Mouse (Mus musculus) ES-E14 (cell line): ENCODE measurements at regions not wholly inside any gene's neighbourhood (a gene's known extent, or its start where the extent isn't known, plus 50 kb on each side); places are given as distances from the start of the nearest gene placed in this dataset.

Experiments
- DNase-seq: peaks from one replicate; pipeline ENCODE4 v3.0.0-alpha.2; 2013; ENCODE audit warnings: low read depth, low spot score
- H3K27ac ChIP-seq: 2 replicates; pipeline ENCODE4 v1.5.1; 2012; ENCODE audit warnings: low read depth, mild to moderate bottlenecking, low read length, moderate library complexity, mixed read lengths; ENCODE audit not compliant: poor library complexity, insufficient read depth, severe bottlenecking
- H3K36me3 ChIP-seq: 2 replicates; pipeline ENCODE4 v1.6.1; 2012; ENCODE audit warnings: mild to moderate bottlenecking, low read length, moderate library complexity, mixed read lengths; ENCODE audit not compliant: control insufficient read depth, poor library complexity, insufficient read depth, severe bottlenecking
- H3K4me1 ChIP-seq, 2 experiments: fragments of 150-350 bp in 1 of 2; sonication (generic) in 1 of 2; 2 replicates each; pipeline ENCODE4 v1.6.1; 2012; ENCODE audit warnings: low read length in 2 of 2, mild to moderate bottlenecking in 1 of 2, mixed read lengths in 1 of 2; ENCODE audit not compliant: control insufficient read depth in 2 of 2, insufficient read depth in 2 of 2, poor library complexity in 1 of 2
- H3K4me3 ChIP-seq, 2 experiments: fragments of 150-350 bp in 1 of 2; sonication (generic) in 1 of 2; 2 replicates each; pipeline ENCODE4 v1.5.1; 2012; ENCODE audit warnings: low read length in 2 of 2, low read depth in 1 of 2, mild to moderate bottlenecking in 1 of 2, mixed read lengths in 1 of 2; ENCODE audit not compliant: insufficient read depth in 1 of 2, poor library complexity in 1 of 2, severe bottlenecking in 1 of 2
- H3K9ac ChIP-seq: 2 replicates; pipeline ENCODE4 v1.6.1; 2012; ENCODE audit warnings: low read depth, mild to moderate bottlenecking, low read length, mixed read lengths; ENCODE audit not compliant: poor library complexity, insufficient read depth, severe bottlenecking
- H3K9me3 ChIP-seq: fragments of 150-350 bp; sonication (generic); 2 replicates; pipeline ENCODE4 v1.6.1; 2012; ENCODE audit warnings: low read depth, mild to moderate bottlenecking, low read length; ENCODE audit not compliant: control insufficient read depth, insufficient read depth
- CHD2 ChIP-seq: IDR thresholded peaks from 2 replicates; pipeline ENCODE4 v1.6.1; 2014; ENCODE audit warnings: mild to moderate bottlenecking, low read depth, low read length, inconsistent platforms
- HCFC1 ChIP-seq: IDR thresholded peaks from 2 replicates; pipeline ENCODE4 v1.6.1; 2012; ENCODE audit warnings: low read length, inconsistent platforms, borderline replicate concordance; ENCODE audit not compliant: insufficient read depth
- MAFK ChIP-seq: IDR thresholded peaks from 2 replicates; pipeline ENCODE4 v1.6.1; 2014; ENCODE audit warnings: mild to moderate bottlenecking, low read depth, low read length, inconsistent platforms; ENCODE audit not compliant: insufficient read depth
- ZC3H11A ChIP-seq: IDR thresholded peaks from 2 replicates; pipeline ENCODE4 v1.6.1; 2012; ENCODE audit warnings: low read depth, mild to moderate bottlenecking, inconsistent platforms, low read length, borderline replicate concordance
- ZNF384 ChIP-seq: IDR thresholded peaks from 2 replicates; pipeline ENCODE4 v1.6.1; 2012; ENCODE audit warnings: low read depth, low read length, inconsistent platforms
- in situ Hi-C, 2 experiments: fragments of 600-800 bp; cut with MboI; formaldehyde crosslinking; loops; one replicate each; pipeline ENCODE4 v1.15.1; 2025; ENCODE audit warnings: low sequenced_read_pairs in 2 of 2, inconsistent platforms in 1 of 2; ENCODE audit not compliant: unreplicated experiment in 2 of 2

- Histone ChIP-seq H3K9ac (no peak overlapping the region), H3K4me1 (no peaks in the 10 kb centered on the region), H3K4me3 (no peak overlapping the region), H3K36me3 (no peaks in the 10 kb centered on the region), H3K9me3 (no peaks in the 10 kb centered on the region), H3K27ac (no peak overlapping the region)
- no peak for DNase-seq
- TF ChIP-seq ZC3H11A (no peak), ZNF384 (no peak), MAFK (no peak), HCFC1 (no peak)
- in situ Hi-C loops: no loop called here
Measured at GRCm38 (mm10) chr1:73374531-73375375, 359.0 kb upstream of the Tnp1 start.

GRCm38 (mm10) chr1:73368222-73368621 is 352.5 kb upstream of the Tnp1 start:
- H3K9ac ChIP-seq: no peak overlapping the region
- in situ Hi-C loops: no loop called here
- no peaks in the 10 kb centered on the region for H3K36me3 ChIP-seq
- no peak overlapping the region for H3K27ac ChIP-seq
- H3K4me3 ChIP-seq: no peak overlapping the region
- no peaks in the 10 kb centered on the region for H3K4me1 ChIP-seq
- TF ChIP-seq MAFK (no peak), HCFC1 (no peak), ZC3H11A (no peak), ZNF384 (no peak), CHD2 (no peak)
- no peaks in the 10 kb centered on the region for H3K9me3 ChIP-seq
- no peak for DNase-seq

- TF ChIP-seq ZC3H11A: no peak
- no peak for TF ChIP-seq MAFK
- TF ChIP-seq HCFC1: no peak
- no peak for TF ChIP-seq CHD2
- Histone ChIP-seq H3K27ac (no peak overlapping the region), H3K36me3 (no peaks in the 10 kb centered on the region), H3K9ac (no peak overlapping the region), H3K9me3 (no peaks in the 10 kb centered on the region), H3K4me1 (no peaks in the 10 kb centered on the region), H3K4me3 (no peak overlapping the region)
- no peak for DNase-seq
- in situ Hi-C loops: no loop called here
Measured at GRCm38 (mm10) chr1:73365842-73366241, 350.1 kb upstream of the Tnp1 start.

- DNase-seq: no peak
- Histone ChIP-seq H3K36me3 (no peaks in the 10 kb centered on the region), H3K9me3 (no peaks in the 10 kb centered on the region), H3K9ac (no peak overlapping the region), H3K4me3 (no peak overlapping the region), H3K27ac (no peak overlapping the region), H3K4me1 (no peaks in the 10 kb centered on the region)
- in situ Hi-C loops: no loop called here
- TF ChIP-seq CHD2 (no peak), ZC3H11A (no peak), HCFC1 (no peak), ZNF384 (no peak), MAFK (no peak)
Measured at GRCm38 (mm10) chr1:73364300-73364683, 348.6 kb upstream of the Tnp1 start.

GRCm38 (mm10) chr1:73363549-73364299 is 348.0 kb upstream of the Tnp1 start:
- TF ChIP-seq ZC3H11A (no peak), HCFC1 (no peak), MAFK (no peak), CHD2 (no peak), ZNF384 (no peak)
- Histone ChIP-seq H3K4me1 (no peaks in the 10 kb centered on the region), H3K9ac (no peak overlapping the region)

More at GRCm38 (mm10) chr1:73363549-73364299, 348.0 kb upstream of the Tnp1 start:
- in situ Hi-C loops: no loop called here
- Histone ChIP-seq H3K27ac (no peak overlapping the region), H3K36me3 (no peaks in the 10 kb centered on the region), H3K4me3 (no peak overlapping the region), H3K9me3 (no peaks in the 10 kb centered on the region)
- DNase-seq: no peak
